Mouse (Mus musculus) c-Kit-positive CD71-positive TER-119-positive erythroid progenitor cells, embryonic 14.5 days (primary cell): ENCODE measurements around the gene Akr1b10.
"Not testable (repeated sequence)": the region's sequence is repeated elsewhere in the genome, so short reads cannot be mapped to it uniquely, and the experiment has no call there.

Experiments
- DNase-seq: peaks from one replicate; pipeline ENCODE4 v3.0.0-alpha.2; 2013; ENCODE audit warnings: low spot score

Gene Akr1b10

DNA sequence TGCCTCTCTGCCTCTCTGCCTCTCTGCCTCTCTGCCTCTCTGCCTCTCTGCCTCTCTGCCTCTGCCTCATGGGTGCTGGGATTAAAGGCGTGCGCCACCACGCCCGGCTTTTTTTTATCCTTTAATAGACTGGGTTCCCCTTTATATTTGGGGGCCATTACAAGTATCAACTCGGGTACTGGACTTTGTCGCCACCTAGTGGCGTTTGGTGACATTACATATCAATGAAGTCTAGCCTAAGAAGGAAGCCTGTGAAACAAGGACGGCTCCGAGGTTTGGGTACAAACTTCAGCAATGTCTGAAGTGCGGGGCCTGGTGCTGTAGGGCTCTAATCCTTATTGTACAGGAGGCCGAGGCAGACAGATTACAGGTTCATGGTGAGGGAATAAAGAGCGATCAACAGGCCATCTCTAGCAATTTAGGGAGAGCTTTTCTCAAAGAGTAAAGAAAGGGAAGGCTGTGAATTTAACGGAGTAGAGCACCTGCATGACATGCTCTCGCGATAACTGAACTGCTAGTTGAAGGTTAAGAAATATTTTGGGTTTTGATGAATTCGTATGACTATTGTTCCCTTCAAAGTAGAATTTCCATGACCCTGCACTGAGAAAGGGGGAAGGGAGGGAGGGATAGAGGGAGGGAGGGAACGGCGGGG lies 12.2 kb upstream of the Akr1b10 start:
- peak; percentile 79 for DNase-seq

DNA sequence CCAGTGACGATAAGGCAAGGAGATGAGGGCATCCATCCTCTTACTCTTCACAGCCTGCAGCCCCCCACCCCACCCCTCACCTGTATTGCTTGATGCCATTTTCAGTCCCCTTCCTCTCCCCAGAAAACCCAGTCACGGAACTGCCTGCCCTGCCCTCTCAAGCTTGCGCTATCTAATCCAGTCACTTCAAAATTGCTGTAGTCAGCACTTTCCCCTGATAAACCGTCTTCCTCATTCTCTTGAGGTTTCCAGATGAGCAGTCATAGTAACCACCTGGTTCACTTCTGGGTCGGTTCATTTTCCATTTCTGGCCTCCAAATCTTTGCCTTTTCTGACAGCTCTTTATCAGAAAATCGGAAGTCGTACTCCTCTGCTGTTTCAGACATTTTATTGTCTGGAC lies 10.2 kb upstream of the Akr1b10 start:
- DNase-seq = no peak

DNA sequence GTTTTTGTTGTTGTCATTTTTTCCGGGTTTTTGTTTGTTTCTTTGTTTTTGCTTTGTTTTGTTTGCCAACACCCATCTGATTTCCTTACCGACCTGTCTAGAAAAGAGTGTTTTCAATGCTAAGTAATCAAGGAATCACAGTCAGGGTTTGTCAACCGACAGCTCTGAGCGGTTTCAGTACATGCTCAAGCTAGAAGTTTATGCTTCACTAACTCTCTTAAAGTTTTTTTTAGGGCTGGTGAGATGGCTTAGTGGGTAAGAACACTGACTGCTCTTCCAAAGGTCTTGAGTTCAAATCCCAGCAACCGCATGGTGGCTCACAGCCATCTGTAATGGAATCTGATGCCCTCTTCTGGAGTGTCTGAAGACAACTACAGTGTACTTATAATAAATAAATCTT lies 8.1 kb upstream of the Akr1b10 start:
- not testable (repeated sequence) for DNase-seq

DNA sequence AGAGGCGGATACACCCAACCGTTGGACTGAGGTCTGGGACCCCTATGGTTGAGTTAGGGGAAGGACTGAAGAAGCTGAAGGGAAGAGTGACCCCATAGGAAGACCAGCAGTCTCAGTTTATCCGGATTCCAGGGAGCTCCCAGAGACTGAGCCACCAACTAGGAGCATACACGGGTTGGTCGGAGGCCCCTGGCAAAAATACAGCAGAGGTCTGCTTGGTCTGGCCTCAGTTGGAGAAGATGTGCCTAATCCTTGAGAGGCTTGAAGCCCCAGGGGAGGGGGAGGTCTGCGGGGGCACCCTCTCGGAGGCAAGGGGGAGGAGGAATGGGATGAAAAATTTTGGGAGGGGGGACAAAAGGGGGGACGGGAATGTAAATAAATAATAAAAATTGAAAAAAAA lies 617 bp upstream of the Akr1b10 start:
- no peak for DNase-seq

DNA sequence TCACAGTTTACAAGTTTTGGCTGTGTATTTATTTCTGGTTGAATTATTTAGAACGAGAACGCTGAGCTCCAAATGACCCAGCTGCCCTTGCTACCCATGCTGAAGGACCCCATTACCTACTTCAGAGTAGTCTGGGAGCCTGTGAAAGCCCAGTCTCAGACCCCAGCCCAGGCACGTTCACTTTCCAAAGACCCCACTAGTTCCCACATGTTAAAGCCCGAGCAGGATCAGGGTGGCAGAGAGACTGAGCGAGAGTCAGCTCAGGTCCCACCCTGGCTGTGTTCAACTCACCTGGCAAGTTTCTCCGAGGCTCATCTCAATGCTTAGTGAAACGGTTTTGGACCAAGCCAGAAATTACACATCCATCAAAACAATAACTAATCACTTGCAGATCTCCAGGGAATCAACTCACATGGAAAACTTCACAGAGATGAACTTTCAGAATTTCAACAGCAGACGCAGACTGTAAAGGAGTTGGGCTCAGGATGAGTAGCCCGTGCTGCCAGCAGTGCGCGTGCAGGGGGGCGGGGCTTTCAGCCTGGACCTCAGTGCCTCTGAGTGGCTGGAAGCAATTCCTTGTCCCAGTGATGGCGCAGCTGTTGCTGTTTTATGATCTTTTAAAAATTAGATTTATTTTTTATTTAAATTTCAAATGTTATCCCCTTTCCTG lies 818 bp downstream of the Akr1b10 start:
- peak; percentile 24 for DNase-seq

DNA sequence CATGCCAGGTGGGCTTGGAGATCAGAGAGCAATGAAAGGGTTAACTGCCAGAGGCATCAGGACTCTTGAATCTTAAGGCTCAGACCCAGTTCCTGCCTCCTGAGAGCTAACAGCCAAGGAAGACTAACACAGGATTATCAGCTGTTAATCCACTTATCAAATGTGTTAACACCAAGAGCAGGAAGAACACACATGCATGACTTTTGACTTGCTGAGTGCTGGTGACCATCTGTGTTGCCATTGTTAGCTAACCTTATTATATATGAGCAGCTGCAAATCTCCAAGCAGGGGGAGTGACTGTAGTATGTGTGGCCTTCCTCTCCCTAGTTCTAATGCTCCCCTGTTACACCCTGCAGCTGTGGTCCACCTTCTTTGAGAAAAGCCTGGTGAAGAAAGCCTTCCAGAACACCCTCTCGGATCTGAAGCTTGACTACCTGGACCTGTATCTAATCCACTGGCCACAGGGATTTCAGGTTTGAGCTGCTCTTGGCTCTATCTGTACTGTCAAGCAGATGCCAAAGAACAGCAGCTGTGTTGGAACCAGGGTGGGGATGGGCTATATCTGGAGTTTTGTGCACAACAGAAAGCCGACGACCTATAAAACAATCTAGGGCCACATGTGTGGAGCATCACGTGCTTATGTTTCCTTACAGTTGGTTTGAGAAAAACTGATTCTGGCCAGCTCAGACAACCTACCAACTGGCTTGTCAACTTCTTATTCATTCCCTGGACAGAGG lies 4.6 kb downstream of the Akr1b10 start:
- no peak for DNase-seq

DNA sequence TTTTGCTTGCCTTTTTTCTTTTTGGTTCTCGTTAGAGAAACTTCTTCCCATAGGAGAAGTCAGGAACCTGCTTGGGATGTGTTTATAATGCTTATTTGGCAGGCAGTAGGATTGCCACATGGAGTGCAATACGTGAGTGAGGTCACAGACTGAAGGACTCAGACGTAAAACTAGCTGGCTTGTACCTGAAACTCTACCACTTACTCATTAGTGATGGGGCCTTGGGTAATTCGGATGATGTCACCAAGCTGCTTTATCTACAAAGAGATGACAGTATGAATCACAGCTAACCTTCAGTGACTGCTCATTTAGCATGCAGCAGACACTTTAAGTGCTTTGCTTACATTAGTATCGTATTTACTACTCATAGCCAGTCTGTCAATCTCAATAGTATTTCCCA lies 11.9 kb downstream of the Akr1b10 start:
- no peak for DNase-seq

DNA sequence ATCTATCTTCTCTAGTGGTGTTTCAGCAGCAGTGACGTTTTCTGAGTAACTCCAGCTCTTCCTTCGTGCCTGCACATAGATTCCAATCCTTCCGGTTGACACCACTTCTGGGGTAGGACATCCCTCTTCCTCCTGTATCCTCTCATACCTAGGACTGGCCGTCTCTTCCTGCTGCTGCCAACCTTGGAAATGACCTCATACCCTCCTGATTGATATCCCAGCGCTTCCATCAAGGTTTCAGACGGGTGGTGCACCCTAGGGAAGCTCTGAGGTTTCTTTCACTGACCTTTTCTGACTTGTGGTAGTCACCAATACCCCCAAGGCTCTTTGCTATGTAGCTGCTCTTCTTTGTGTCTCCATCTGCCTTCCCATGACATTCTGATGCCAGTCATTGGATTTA lies 14.4 kb downstream of the Akr1b10 start:
- DNase-seq = no peak

DNA sequence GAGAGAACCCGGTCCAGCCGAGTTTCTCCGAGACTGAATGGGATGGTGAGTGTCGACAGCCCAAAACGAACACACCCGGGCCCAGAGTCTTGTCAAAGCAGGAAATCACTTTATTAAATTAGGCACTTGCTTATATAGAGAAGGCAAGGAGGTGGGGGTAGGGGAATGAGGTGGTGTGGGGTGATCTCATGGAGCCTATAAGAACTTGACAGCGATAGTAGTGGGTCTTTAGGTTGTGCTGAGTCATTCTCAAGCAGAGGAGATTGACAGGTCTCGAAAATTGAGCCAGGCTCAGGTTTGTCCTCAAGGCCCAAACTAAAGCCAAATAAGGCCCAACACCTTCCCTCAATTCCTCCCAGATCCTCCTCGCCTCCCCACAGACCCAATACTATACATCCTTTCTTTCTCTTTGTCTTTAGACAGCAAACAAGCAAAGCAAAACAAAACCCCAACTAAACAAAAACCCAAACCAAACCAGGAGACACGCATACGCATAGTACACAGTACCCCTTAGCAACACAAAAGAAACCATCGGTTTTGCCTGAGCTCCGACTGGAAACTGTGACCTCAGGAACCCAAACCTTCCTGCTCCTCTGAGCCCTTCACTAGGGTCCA lies 15.7 kb downstream of the Akr1b10 start:
- DNase-seq = no peak

DNA sequence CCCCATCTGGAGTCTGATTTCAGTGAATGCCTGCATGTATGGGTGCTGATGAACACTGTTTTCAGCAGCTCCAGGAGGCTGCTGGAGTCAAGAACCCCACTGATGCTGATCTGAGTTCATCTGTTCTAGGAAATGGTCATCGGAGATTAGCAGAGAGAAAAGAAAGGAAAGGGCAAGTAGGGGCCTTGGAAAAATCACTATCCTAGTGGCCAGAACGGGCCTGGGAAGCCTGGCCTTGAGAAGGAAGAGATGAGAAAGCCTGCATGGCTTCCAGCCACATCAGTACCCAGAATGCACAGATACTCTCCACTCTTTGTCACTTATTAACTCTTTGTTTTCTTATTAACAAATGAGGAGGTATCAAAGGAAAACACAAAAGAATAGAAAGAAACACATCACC lies 16.7 kb downstream of the Akr1b10 start:
- DNase-seq = no peak

DNA sequence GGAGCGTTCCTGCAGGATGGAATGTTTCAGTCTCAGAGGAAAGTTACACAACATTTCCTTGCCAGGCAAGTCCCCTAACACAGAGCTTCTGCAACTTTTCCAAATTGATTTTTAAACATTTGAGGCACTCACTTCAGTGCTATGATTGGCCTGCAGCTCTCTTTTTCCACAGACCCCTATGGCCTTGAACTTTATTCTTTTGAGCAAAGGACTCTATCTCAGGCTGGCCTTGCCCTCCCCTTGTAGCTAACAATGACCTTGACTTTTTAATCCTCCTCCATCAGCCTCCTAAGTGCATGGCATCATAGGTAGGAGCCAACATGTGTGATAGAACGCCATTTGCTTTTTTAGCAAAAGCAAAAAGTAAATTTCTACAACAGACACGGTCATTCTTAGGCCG lies 22.7 kb downstream of the Akr1b10 start:
- no peak for DNase-seq

DNA sequence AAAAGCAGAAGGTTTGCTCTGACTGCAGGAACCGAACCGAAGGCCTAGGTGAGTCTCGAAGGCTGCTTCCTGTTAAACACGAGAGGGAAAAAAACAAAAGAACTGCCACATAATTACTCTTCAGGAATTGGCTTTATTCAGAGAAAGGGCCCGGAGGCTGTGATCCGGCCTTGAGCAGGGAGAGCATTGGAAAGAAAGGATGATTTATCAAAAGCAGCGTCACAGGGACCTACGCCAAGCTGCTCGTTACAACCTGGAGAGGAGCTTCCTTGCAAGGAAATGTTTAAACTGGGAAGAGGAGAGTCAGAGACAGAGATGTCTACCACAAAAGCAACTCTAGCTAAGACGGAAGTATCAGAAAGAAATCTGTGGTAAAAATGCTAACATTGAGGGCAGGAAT lies 23.4 kb downstream of the Akr1b10 start:
- no peak for DNase-seq

DNA sequence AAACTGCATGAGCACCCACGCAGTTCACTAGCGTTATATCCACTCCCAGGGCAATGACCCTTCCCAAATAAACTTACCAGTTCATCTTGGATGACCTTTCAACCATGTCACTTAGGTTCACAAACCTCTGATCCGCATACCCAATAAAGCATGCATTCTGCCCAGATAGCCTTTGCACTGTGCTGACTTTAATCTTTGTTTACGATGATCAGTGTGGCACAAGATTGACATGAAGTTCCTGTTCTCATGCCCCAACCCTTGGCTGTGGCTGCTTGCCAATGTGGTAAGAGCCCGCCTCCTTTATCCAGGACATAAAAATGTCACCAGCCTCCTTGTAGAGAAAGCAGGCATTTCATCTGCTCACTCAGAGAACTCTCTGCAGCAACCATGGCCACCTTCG lies 28.0 kb downstream of the Akr1b10 start, which contains the start of gene Akr1b7:
Akr1b7 (plus strand) TSS at position 312 of the 400 bp plus-strand sequence.
- DNase-seq = no peak

DNA sequence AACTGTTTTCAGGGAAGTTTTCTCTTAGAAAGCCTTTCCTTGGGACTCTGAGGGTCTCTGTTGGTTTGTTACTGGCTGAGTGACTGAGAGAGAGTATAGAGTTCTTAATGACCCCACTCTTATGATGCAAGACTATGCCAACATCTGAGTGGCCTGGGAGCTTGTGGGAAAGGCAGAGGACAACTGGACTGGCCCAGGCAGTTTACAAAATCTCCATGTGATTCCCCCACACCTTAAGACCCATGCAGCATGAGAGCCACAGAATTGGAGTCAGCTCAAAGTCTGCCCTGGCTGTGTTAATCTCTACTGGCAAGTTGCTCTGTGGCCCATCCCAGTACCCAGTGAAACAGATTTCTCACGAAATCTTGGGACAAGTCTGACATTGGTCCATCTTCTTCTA lies 28.7 kb downstream of the Akr1b10 start:
- DNase-seq = no peak

DNA sequence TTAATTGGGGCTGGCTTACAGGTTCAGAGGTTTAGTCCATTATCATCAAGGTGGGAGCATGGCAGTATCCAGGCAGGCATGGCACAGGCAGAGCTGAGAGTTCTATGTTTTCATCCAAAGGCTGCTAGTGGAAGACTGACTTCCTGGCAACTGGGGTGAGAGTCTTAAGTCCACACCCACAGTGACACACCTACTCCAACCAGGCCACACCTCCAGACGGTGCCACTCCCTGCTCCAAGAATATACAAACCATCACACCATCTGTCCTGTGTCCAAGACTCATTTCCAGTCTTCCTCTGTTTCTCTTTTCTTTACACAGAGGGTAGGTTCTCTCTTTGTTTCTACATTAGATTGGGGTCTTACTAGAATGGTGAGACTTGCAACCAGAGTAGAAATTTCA lies 29.4 kb downstream of the Akr1b10 start:
- not testable (repeated sequence) for DNase-seq

DNA sequence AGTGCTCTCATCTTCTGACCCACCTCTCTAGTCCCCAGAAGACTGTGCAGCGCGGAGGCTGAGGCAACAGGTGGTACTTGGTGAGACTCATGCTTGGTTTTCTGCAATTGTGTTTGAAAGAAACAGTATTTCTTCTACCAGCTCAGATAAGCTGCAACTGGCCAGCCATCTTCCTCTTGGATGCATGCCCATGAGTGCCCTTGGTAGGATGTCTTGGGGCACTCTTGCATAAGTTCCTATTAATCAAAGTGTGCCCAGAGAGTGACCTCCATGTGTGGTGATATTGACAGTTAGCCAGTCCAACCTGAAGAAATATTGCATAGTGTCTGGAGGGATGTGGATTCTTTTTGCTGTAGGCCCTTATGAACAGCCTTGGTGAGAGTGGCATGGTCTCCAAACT lies 32.5 kb downstream of the Akr1b10 start:
- no peak for DNase-seq

DNA sequence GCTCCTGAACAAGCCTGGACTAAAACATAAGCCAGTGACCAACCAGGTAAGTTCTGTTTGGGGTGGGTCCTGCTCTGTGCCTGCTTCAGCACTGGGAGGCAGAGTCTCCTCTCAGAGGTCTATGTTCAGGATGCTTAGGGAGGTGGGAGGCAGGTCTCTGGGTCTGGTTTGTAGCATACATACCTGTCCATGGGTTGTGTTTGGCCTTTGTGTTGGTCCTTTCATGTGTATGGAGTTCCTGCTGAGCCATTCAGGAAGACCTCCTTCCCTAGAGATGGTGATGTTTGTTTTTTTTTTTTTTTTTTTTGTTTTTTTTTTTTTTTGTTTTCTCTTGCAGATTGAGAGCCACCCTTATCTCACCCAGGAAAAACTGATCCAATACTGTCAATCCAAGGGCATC lies 35.1 kb downstream of the Akr1b10 start:
- no peak for DNase-seq

DNA sequence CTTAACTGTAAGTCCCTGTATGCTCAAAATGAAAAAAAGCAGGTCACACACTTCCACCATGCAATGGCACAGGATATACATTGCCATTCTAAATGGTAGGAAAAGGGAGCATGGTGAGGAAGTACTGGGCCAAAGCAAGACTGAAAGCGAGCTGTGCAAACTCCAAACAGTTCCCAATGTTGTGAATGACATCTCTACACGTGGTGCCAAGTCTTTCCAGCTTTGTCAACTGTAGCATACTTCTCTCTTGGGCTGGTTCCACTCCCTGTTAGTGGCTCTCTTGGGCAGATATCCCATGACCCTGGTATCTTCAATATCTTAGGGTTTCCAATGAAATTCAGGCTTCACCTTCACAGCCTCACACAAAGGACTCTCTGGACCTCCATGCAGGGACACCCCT lies 55.0 kb downstream of the Akr1b10 start:
- no peak for DNase-seq

DNA sequence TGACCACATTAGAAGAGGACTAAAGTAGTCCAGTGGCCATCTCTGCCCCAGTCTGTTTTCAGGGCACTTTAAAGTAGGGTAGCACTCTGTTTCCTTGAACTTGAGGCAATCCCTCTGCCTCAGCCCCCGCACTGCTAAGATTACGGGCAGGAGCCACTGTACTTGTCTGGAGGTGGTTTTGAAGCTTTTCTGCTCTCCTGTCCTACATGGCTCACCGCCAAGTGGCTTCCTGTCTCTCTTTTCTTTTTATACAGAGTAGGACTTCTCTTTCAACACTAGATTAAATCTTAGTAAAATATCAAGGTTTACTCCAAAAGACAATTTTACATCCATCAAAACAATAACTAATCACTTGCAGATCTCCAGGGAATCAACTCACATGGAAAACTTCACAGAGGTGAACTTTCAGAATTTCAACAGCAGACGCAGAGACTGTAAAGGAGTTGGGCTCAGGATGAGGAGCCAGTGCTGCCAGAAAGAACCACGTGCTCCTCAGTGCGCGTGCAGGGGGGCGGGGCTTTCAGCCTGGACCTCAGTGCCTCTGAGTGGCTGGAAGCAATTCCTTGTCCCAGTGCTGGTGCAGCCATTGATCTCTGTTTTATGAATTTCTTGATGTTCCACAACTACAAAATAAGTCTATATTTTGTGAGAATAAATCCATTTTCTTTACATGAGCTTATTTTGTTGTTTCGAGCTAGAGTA lies 57.7 kb downstream of the Akr1b10 start:
- no peak for DNase-seq

DNA sequence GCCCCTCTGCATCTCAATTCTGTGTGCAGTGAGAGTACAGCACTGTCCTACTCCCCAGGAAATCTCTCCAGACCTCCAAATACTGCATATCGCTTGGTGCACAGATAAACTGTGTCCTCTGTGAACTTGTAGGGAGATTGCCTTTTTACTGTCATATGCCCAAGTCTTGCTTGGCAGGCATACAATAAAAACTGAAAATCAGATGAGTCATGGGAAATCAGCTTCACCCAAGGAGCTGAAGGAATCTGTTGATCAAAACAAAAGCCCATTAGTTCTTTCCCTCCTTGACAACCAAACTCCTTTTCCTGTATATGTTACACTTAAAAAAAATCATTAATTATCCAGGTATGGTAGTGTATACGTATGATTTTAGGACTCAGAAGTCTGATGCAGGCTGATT lies 59.8 kb downstream of the Akr1b10 start:
- no peak for DNase-seq
